Mouse (Mus musculus) kidney, postnatal 10 days (tissue): Measurements from ENCODE around the gene Msi2.

Experiments
- DNase-seq: peaks from one replicate; pipeline ENCODE4 v3.0.0; 2021; ENCODE audit warnings: mixed read lengths

The Msi2 gene

GRCm38 (mm10) chr11:88718050-88718765, at the start of gene Msi2:
Gene Msi2, minus strand, starts transcription at chr11:88718513.
- DNase-seq: peak; percentile 96

- no peak for DNase-seq
Measured at GRCm38 (mm10) chr11:88765635-88766034, 47.3 kb upstream of the Msi2 start.

- DNase-seq: no peak
Measured at GRCm38 (mm10) chr11:88763371-88763770, 45.1 kb upstream of the Msi2 start.

GRCm38 (mm10) chr11:88759501-88759900, 41.2 kb upstream of the Msi2 start:
- DNase-seq: no peak

GRCm38 (mm10) chr11:88758402-88758801, 40.1 kb upstream of the Msi2 start:
- no peak for DNase-seq

- DNase-seq: no peak
Measured at GRCm38 (mm10) chr11:88745306-88745705, 27.0 kb upstream of the Msi2 start.

- DNase-seq: no peak
Measured at GRCm38 (mm10) chr11:88739574-88740295, 21.4 kb upstream of the Msi2 start.

- no peak for DNase-seq
Measured at GRCm38 (mm10) chr11:88729363-88729762, 11.1 kb upstream of the Msi2 start.

- DNase-seq: peak; percentile 85
Measured at GRCm38 (mm10) chr11:88728508-88728890, 10.2 kb upstream of the Msi2 start.

- DNase-seq: peak; percentile 31
Measured at GRCm38 (mm10) chr11:88727768-88728507, 9.6 kb upstream of the Msi2 start.

GRCm38 (mm10) chr11:88721144-88721636, 2.9 kb upstream of the Msi2 start:
- no peak for DNase-seq

- DNase-seq: no peak
Measured at GRCm38 (mm10) chr11:88720261-88721143, 2.2 kb upstream of the Msi2 start.

GRCm38 (mm10) chr11:88719601-88720000, 1.3 kb upstream of the Msi2 start:
- no peak for DNase-seq

GRCm38 (mm10) chr11:88718766-88719595, 668 bp upstream of the Msi2 start:
- DNase-seq: peak; percentile 64

GRCm38 (mm10) chr11:88717644-88718049, 666 bp downstream of the Msi2 start:
- no peak for DNase-seq

- no peak for DNase-seq
Measured at GRCm38 (mm10) chr11:88717016-88717643, 1.2 kb downstream of the Msi2 start.

GRCm38 (mm10) chr11:88716061-88716994, 2.0 kb downstream of the Msi2 start:
- DNase-seq: peak; percentile 55

- DNase-seq: no peak
Measured at GRCm38 (mm10) chr11:88715299-88715698, 3.0 kb downstream of the Msi2 start.

- no peak for DNase-seq
Measured at GRCm38 (mm10) chr11:88714127-88714526, 4.2 kb downstream of the Msi2 start.

GRCm38 (mm10) chr11:88713479-88713878, 4.8 kb downstream of the Msi2 start:
- DNase-seq: no peak
